Mouse (Mus musculus): Measurements from ENCODE around the gene Atxn1. TPM values are rescaled to one million over a fixed set of nuclear protein-coding genes. Genes with fewer than 3 reads are reported as not detected.

Atxn1 gene
- polyA plus RNA-seq, 1 experiment from 2014 or later: 8.2 TPM

DNA sequence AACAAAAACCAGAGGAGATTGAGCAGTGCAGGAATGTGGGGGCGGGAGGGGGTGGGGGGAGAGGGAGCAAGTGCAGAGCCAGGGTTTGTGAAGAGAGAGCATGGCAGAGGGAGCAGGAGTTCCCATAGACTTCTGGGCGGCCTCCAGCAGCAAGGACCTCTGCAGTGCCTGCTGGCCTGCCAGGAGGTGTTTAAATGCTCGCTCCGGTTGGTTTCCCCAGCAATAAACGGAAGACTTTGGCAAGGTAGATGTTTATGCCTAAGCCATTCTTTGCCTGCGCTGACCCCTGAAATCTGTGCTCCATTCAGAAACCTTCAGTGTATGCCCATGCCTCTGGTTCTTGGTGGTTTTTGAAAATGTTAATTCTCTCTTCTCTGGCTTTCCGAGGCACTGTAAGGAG is 438.6 kb downstream of the Atxn1 start:
- peak overlapping the region; percentile 46 for H3K27ac ChIP-seq (replicated peaks)
- no peaks in the 10 kb centered on the region for H3K9me3 ChIP-seq
- WGBS: 40% methylated on average over 7 of the region's 7 CpGs
- no peaks in the 10 kb centered on the region for H3K27me3 ChIP-seq
- H3K4me1 ChIP-seq (replicated peaks): peaks cover 24% of the 10 kb centered on the region
- ATAC-seq (ENCODE audit: low read depth): peak; percentile 74
- no peak overlapping the region for H3K4me2 ChIP-seq
- H3K36me3 ChIP-seq: 0 out of 2 replicates have a peak, but pooled peaks cover 4% of the 10 kb centered on the region
- H3K4me3 ChIP-seq: no peak overlapping the region
- H3K9ac ChIP-seq: no peak overlapping the region

DNA sequence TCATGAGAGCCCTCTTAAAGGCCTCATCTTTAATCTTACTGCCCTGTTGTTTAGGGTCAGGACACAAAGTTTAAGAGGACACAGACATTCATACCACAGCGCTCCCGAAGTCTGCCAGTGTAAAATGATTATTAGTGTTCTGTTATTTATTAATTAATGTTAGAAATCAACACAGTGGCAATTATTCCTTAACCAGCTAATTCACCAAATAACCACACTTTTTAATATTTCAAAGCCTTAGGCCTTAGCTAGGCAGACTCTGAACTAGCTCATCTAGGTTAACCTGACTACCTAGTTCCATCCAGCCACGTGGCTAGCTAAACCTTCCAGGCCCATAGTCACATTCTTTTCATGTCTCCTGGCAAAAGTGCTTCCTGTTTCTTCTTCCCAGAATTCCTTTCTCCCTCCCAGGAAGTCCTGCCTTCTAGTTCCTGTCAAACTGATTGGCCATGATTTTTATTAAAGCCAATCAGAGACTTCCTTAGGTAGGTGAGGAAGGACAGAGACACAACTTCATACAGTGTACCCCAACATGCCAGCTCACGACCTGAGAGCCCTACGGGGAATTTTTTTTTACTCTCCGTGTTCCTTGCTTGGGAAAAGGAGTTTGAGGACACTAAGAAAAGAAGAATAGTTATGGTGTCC is 439.9 kb downstream of the Atxn1 start:
- Histone ChIP-seq H3K27me3 (no peaks in the 10 kb centered on the region), H3K4me3 (no peak overlapping the region), H3K9ac (no peak overlapping the region), H3K4me1 (replicated peaks) (peaks cover 13% of the 10 kb centered on the region), H3K27ac (replicated peaks) (no peak overlapping the region), H3K4me2 (no peak overlapping the region), H3K9me3 (no peaks in the 10 kb centered on the region), H3K36me3 (peaks cover 11% of the 10 kb centered on the region)
- no peak for ATAC-seq (ENCODE audit: low read depth)
- WGBS: 91% methylated on average over 6 of the region's 6 CpGs

DNA sequence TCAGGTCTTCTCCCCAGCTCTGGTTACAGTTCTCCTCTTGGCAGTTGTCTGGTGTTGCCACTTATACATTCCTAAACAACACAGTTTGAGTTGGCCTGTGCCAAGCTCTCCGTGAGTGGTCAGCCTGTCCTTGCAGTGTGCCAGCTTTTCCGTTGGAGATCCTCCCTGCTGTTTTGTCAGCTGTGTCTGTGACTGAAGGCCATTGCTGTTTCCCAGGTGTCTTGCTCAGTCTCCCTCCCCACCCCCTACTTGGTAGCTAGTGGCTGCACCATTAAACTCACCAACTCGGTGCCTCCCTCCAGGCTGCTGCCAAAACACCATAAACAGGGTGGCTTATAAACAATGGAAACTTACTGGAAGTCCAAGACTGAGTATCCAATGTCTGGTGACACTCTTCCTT is 440.5 kb downstream of the Atxn1 start:
- Histone ChIP-seq H3K27me3 (no peaks in the 10 kb centered on the region), H3K4me2 (no peak overlapping the region), H3K9me3 (no peaks in the 10 kb centered on the region), H3K27ac (replicated peaks) (no peak overlapping the region), H3K36me3 (peaks cover 12% of the 10 kb centered on the region), H3K4me1 (replicated peaks) (peaks cover 13% of the 10 kb centered on the region), H3K4me3 (no peak overlapping the region), H3K9ac (no peak overlapping the region)
- WGBS: 43% methylated on average over 3 of the region's 3 CpGs
- ATAC-seq (ENCODE audit: low read depth): no peak

GRCm38 (mm10) chr13:45516501-45517393 is 448.1 kb downstream of the Atxn1 start:
- Histone ChIP-seq H3K27me3 (no peaks in the 10 kb centered on the region), H3K9me3 (no peaks in the 10 kb centered on the region), H3K4me1 (replicated peaks) (peaks cover 48% of the 10 kb centered on the region), H3K9ac (peak overlapping the region; percentile 60), H3K36me3 (peaks cover 8% of the 10 kb centered on the region), H3K4me3 (peak overlapping the region; percentile 25), H3K4me2 (peak overlapping the region; percentile 54), H3K27ac (replicated peaks) (peak overlapping the region; percentile 81)
- WGBS: 4% methylated on average over 24 of the region's 24 CpGs
- peak; percentile 82 for ATAC-seq (ENCODE audit: low read depth)

DNA sequence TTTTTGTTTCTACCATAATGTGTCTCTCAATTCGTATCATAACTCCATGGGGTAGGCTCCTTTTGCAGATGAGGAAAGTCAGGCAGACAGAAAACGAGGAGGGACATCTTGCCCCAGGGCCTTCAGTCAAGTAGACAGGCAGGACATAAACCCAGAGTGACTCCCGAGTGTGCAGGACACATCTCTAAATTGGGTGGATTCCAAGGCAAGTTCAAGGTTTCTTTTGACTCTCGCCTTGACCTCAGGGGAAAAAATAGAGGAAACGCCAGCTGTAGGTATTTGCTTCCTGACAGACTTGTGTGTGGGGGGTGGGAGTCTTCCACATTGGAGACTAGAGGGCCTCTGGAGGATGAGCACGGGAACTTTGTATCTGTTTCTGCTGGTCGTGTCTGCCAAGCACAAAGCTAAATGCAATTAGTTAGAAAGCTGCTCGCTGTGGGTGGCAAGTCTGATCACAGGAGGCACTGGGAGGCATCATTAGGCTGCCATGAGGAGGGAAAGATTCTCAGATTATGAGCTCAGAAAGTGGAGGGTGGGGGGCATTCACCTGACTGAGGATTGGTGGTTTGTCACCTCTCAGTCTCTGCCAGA is 449.9 kb downstream of the Atxn1 start:
- no peak overlapping the region for H3K4me2 ChIP-seq
- no peak overlapping the region for H3K4me3 ChIP-seq
- no peaks in the 10 kb centered on the region for H3K27me3 ChIP-seq
- peak overlapping the region; percentile 59 for H3K27ac ChIP-seq (replicated peaks)
- WGBS: 38% methylated on average over 8 of the region's 8 CpGs
- peaks cover 48% of the 10 kb centered on the region for H3K4me1 ChIP-seq (replicated peaks)
- no peak for ATAC-seq (ENCODE audit: low read depth)
- no peak overlapping the region for H3K9ac ChIP-seq
- H3K36me3 ChIP-seq: peaks cover 2% of the 10 kb centered on the region
- no peaks in the 10 kb centered on the region for H3K9me3 ChIP-seq

GRCm38 (mm10) chr13:45514115-45514514 is 450.7 kb downstream of the Atxn1 start:
- Histone ChIP-seq H3K27ac (replicated peaks) (no peak overlapping the region), H3K4me1 (replicated peaks) (peaks cover 56% of the 10 kb centered on the region), H3K9me3 (no peaks in the 10 kb centered on the region), H3K4me3 (no peak overlapping the region), H3K4me2 (no peak overlapping the region), H3K9ac (no peak overlapping the region), H3K36me3 (no peaks in the 10 kb centered on the region), H3K27me3 (no peaks in the 10 kb centered on the region)
- no peak for ATAC-seq (ENCODE audit: low read depth)
- WGBS: 90% methylated on average over 5 of the region's 5 CpGs

- Histone ChIP-seq H3K9me3 (no peaks in the 10 kb centered on the region), H3K4me3 (no peak overlapping the region), H3K4me2 (no peak overlapping the region), H3K9ac (no peak overlapping the region), H3K27me3 (no peaks in the 10 kb centered on the region), H3K4me1 (replicated peaks) (peaks cover 65% of the 10 kb centered on the region), H3K36me3 (no peaks in the 10 kb centered on the region), H3K27ac (replicated peaks) (no peak overlapping the region)
- 80% methylated on average over 12 of the region's 12 CpGs for WGBS
- no peak for ATAC-seq (ENCODE audit: low read depth)
Measured at GRCm38 (mm10) chr13:45513009-45513984, 451.5 kb downstream of the Atxn1 start.

DNA sequence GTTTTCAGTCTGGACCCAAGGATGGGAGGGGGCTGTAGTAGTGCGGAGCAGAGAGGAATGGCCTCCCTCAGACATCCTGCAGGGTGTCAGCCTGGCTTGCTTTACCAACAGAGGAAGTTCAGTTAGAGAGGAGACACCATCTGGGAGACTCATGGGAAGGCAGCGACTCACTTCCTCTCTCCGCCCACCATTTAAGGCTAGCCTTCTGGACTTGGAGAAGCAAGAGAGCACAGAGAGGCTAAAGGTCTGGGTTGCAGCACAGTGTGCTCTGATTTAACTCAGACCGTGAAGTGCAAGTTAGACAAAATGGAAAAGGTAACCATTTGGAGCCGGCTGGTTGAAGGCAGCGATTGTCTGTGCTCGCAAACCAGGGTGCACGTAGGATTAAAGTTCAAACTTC is 452.3 kb downstream of the Atxn1 start:
- WGBS: 85% methylated on average over 8 of the region's 8 CpGs
- H3K4me2 ChIP-seq: no peak overlapping the region
- no peak overlapping the region for H3K27ac ChIP-seq (replicated peaks)
- H3K9me3 ChIP-seq: no peaks in the 10 kb centered on the region
- H3K4me3 ChIP-seq: no peak overlapping the region
- no peaks in the 10 kb centered on the region for H3K36me3 ChIP-seq
- H3K9ac ChIP-seq: no peak overlapping the region
- no peak for ATAC-seq (ENCODE audit: low read depth)
- H3K4me1 ChIP-seq (replicated peaks): peaks cover 69% of the 10 kb centered on the region
- H3K27me3 ChIP-seq: no peaks in the 10 kb centered on the region

DNA sequence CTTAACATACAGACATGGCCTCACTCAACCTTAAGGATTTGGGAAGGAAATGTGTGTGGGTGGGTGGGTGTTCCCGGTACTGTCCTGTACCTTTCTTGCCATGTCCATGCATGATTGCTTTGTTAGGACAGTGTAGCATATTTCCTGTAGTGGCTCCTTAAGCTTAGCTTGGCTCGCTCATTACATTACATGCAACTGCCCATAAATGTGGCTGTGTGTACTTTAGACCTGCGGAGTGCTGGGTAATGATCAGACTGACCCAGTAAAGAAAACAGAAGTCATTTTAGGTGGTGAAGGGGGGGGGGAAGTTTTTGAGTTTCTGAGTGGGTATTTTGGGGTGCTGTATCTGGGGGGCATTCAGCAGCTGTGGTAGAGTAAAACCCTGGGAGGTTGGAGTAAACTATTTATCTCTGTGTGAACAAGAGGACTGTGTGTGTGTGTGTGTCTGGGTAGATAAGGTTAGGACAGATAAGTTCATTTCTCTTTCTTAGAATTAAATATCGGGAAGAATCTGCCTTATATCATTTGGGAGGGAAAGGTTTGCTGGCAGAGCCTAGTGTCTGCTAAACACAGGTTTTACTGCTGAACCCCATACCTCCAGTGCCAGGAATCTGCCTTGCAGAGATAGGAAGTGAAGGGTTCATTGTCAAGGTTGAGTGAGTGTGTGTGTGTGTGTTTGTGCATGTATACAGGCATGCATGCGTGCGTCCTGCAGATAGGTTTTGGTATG is 452.9 kb downstream of the Atxn1 start:
- Histone ChIP-seq H3K36me3 (no peaks in the 10 kb centered on the region), H3K9me3 (no peaks in the 10 kb centered on the region), H3K27me3 (no peaks in the 10 kb centered on the region), H3K4me3 (no peak overlapping the region), H3K4me1 (replicated peaks) (peaks cover 63% of the 10 kb centered on the region), H3K4me2 (no peak overlapping the region), H3K27ac (replicated peaks) (no peak overlapping the region), H3K9ac (no peak overlapping the region)
- 86% methylated on average over 6 of the region's 6 CpGs for WGBS
- ATAC-seq (ENCODE audit: low read depth): no peak

DNA sequence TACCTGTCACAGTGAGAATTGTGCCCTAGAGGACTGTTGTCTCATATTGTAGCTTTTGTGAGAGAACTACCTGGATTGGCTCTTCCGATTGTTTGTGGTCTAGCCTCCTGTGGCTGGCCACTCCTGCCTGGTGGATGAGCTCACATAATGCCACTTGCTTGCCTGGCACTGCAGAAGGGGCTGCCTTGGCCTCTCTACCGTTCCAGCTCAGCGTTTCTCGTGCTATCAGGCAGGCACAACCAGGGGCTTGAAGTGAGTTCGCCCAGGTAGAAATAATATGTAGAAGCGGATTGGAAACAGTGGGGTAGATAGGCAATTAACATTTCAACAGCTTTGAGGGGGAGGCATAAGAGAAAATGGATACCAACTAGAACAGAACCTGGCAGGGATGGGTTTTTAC is 455.4 kb downstream of the Atxn1 start:
- H3K27ac ChIP-seq (replicated peaks): no peak overlapping the region
- no peaks in the 10 kb centered on the region for H3K36me3 ChIP-seq
- no peaks in the 10 kb centered on the region for H3K9me3 ChIP-seq
- peak overlapping the region; percentile 50; the same call in 1 of the 2 replicates for H3K9ac ChIP-seq
- peak overlapping the region; percentile 4; the same call in 1 of the 2 replicates for H3K4me3 ChIP-seq
- H3K4me1 ChIP-seq (replicated peaks): peaks cover 38% of the 10 kb centered on the region
- WGBS: 70% methylated on average over 6 of the region's 6 CpGs
- H3K4me2 ChIP-seq: peak overlapping the region; percentile 93; the same call in 1 of the 2 replicates
- ATAC-seq (ENCODE audit: low read depth): no peak
- H3K27me3 ChIP-seq: no peaks in the 10 kb centered on the region

- Histone ChIP-seq H3K4me3 (peak overlapping the region; percentile 53), H3K27me3 (no peaks in the 10 kb centered on the region), H3K27ac (replicated peaks) (peak overlapping the region; percentile 66), H3K9ac (peak overlapping the region; percentile 84), H3K36me3 (no peaks in the 10 kb centered on the region), H3K9me3 (no peaks in the 10 kb centered on the region), H3K4me1 (replicated peaks) (peaks cover 32% of the 10 kb centered on the region), H3K4me2 (peak overlapping the region; percentile 93)
- peak; percentile 74 for ATAC-seq (ENCODE audit: low read depth)
- 2% methylated on average over 8 of the region's 8 CpGs for WGBS
Measured at GRCm38 (mm10) chr13:45508495-45508894, 456.3 kb downstream of the Atxn1 start.

Data from neural tube, embryonic 13.5 days (tissue).